Mouse (Mus musculus): ENCODE data around the gene Nup133. TPM values are rescaled to one million over a fixed set of nuclear protein-coding genes. Genes with fewer than 3 reads are reported as not detected.
A peak's percentile ranks its signal among the peaks of the same experiment; 100 is the strongest.

Gene Nup133
- 49.8 and 52.3 TPM in 2 replicates for polyA plus RNA-seq (2014; fragmentation: Nextera tagmentation; extraction: Ambion mirVana)

- peaks cover 8% of the 10 kb centered on the region for H3K4me1 ChIP-seq (ENCODE audit: control insufficient read depth, insufficient read depth, low read length)
- peak; percentile 84 for ATAC-seq (ENCODE audit: insufficient read depth, low FRiP score, low TSS enrichment)
- H3K27me3 ChIP-seq (ENCODE audit: control insufficient read depth, insufficient read depth, low read length) = no peaks in the 10 kb centered on the region
- DNase-seq (ENCODE audit: low spot score) = peak; percentile 99
- H3K9ac ChIP-seq (ENCODE audit: low read length) = peak within 1 kb of the TSS; percentile 77
- peak within 1 kb of the TSS; percentile 45; the same call in 1 of the 2 replicates for H3K27ac ChIP-seq (ENCODE audit: low read depth, low read length)
- H3K36me3 ChIP-seq (ENCODE audit: control insufficient read depth, insufficient read depth, low read length) = peaks cover 3% of the 10 kb centered on the region; the same call in 1 of the 2 replicates
- no peaks in the 10 kb centered on the region for H3K9me3 ChIP-seq (ENCODE audit: control insufficient read depth, low read length)
- peak within 1 kb of the TSS; percentile 88 for H3K4me2 ChIP-seq (ENCODE audit: low read depth)
- H3K4me3 ChIP-seq (ENCODE audit: low read depth, low read length) = peak within 1 kb of the TSS; percentile 99
- under 1% methylated on average over 76 of the region's 77 CpGs for WGBS
Measured at GRCm38 (mm10) chr8:123948942-123949685, at the start of gene Nup133. Nup133 (minus strand) TSS chr8:123949265.

- no peak for ATAC-seq (ENCODE audit: insufficient read depth, low FRiP score, low TSS enrichment)
- Histone ChIP-seq H3K9ac (ENCODE audit: low read length) (no peak overlapping the region), H3K4me1 (ENCODE audit: control insufficient read depth, insufficient read depth, low read length) (no peaks in the 10 kb centered on the region), H3K27ac (ENCODE audit: low read depth, low read length) (no peak overlapping the region), H3K36me3 (ENCODE audit: control insufficient read depth, insufficient read depth, low read length) (no peaks in the 10 kb centered on the region), H3K4me2 (ENCODE audit: low read depth) (no peak overlapping the region), H3K27me3 (ENCODE audit: control insufficient read depth, insufficient read depth, low read length) (no peaks in the 10 kb centered on the region), H3K9me3 (ENCODE audit: control insufficient read depth, low read length) (no peaks in the 10 kb centered on the region), H3K4me3 (ENCODE audit: low read depth, low read length) (no peak overlapping the region)
- over 99% methylated on average over 3 of the region's 3 CpGs for WGBS
- DNase-seq (ENCODE audit: low spot score) = no peak
Measured at GRCm38 (mm10) chr8:123993997-123994396, 44.9 kb upstream of the Nup133 start.

- no peak for ATAC-seq (ENCODE audit: insufficient read depth, low FRiP score, low TSS enrichment)
- 92% methylated on average over 5 of the region's 5 CpGs for WGBS
- Histone ChIP-seq H3K4me3 (ENCODE audit: low read depth, low read length) (no peak overlapping the region), H3K4me2 (ENCODE audit: low read depth) (no peak overlapping the region), H3K9me3 (ENCODE audit: control insufficient read depth, low read length) (no peaks in the 10 kb centered on the region), H3K9ac (ENCODE audit: low read length) (no peak overlapping the region), H3K4me1 (ENCODE audit: control insufficient read depth, insufficient read depth, low read length) (no peaks in the 10 kb centered on the region), H3K36me3 (ENCODE audit: control insufficient read depth, insufficient read depth, low read length) (no peaks in the 10 kb centered on the region), H3K27me3 (ENCODE audit: control insufficient read depth, insufficient read depth, low read length) (no peaks in the 10 kb centered on the region), H3K27ac (ENCODE audit: low read depth, low read length) (no peak overlapping the region)
- DNase-seq (ENCODE audit: low spot score) = no peak
Measured at GRCm38 (mm10) chr8:123993597-123993996, 44.5 kb upstream of the Nup133 start.

GRCm38 (mm10) chr8:123992587-123992986 is 43.5 kb upstream of the Nup133 start:
- H3K27me3 ChIP-seq (ENCODE audit: control insufficient read depth, insufficient read depth, low read length) = no peaks in the 10 kb centered on the region
- H3K27ac ChIP-seq (ENCODE audit: low read depth, low read length) = no peak overlapping the region
- DNase-seq (ENCODE audit: low spot score) = no peak
- H3K4me3 ChIP-seq (ENCODE audit: low read depth, low read length) = no peak overlapping the region
- H3K9ac ChIP-seq (ENCODE audit: low read length) = no peak overlapping the region
- no peaks in the 10 kb centered on the region for H3K36me3 ChIP-seq (ENCODE audit: control insufficient read depth, insufficient read depth, low read length)
- no peak overlapping the region for H3K4me2 ChIP-seq (ENCODE audit: low read depth)
- WGBS = 91% methylated on average over 8 of the region's 8 CpGs
- no peaks in the 10 kb centered on the region for H3K4me1 ChIP-seq (ENCODE audit: control insufficient read depth, insufficient read depth, low read length)
- ATAC-seq (ENCODE audit: insufficient read depth, low FRiP score, low TSS enrichment) = no peak
- no peaks in the 10 kb centered on the region for H3K9me3 ChIP-seq (ENCODE audit: control insufficient read depth, low read length)

- H3K4me2 ChIP-seq (ENCODE audit: low read depth) = no peak overlapping the region
- H3K4me1 ChIP-seq (ENCODE audit: control insufficient read depth, insufficient read depth, low read length) = no peaks in the 10 kb centered on the region
- H3K9ac ChIP-seq (ENCODE audit: low read length) = no peak overlapping the region
- DNase-seq (ENCODE audit: low spot score) (no peak), ATAC-seq (ENCODE audit: insufficient read depth, low FRiP score, low TSS enrichment) (no peak)
- no peaks in the 10 kb centered on the region for H3K27me3 ChIP-seq (ENCODE audit: control insufficient read depth, insufficient read depth, low read length)
- H3K4me3 ChIP-seq (ENCODE audit: low read depth, low read length) = no peak overlapping the region
- H3K9me3 ChIP-seq (ENCODE audit: control insufficient read depth, low read length) = no peaks in the 10 kb centered on the region
- WGBS = 88% methylated on average over 13 of the region's 13 CpGs
- no peaks in the 10 kb centered on the region for H3K36me3 ChIP-seq (ENCODE audit: control insufficient read depth, insufficient read depth, low read length)
- no peak overlapping the region for H3K27ac ChIP-seq (ENCODE audit: low read depth, low read length)
Measured at GRCm38 (mm10) chr8:123990277-123991049, 41.4 kb upstream of the Nup133 start.

- H3K9me3 ChIP-seq (ENCODE audit: control insufficient read depth, low read length) = no peaks in the 10 kb centered on the region
- no peaks in the 10 kb centered on the region for H3K27me3 ChIP-seq (ENCODE audit: control insufficient read depth, insufficient read depth, low read length)
- DNase-seq (ENCODE audit: low spot score) (no peak), ATAC-seq (ENCODE audit: insufficient read depth, low FRiP score, low TSS enrichment) (no peak)
- no peaks in the 10 kb centered on the region for H3K4me1 ChIP-seq (ENCODE audit: control insufficient read depth, insufficient read depth, low read length)
- no peak overlapping the region for H3K27ac ChIP-seq (ENCODE audit: low read depth, low read length)
- WGBS = 78% methylated on average over 7 of the region's 7 CpGs
- no peak overlapping the region for H3K9ac ChIP-seq (ENCODE audit: low read length)
- no peaks in the 10 kb centered on the region for H3K36me3 ChIP-seq (ENCODE audit: control insufficient read depth, insufficient read depth, low read length)
- H3K4me3 ChIP-seq (ENCODE audit: low read depth, low read length) = no peak overlapping the region
- H3K4me2 ChIP-seq (ENCODE audit: low read depth) = no peak overlapping the region
Measured at GRCm38 (mm10) chr8:123989128-123989527, 40.1 kb upstream of the Nup133 start.

GRCm38 (mm10) chr8:123988605-123989038 is 39.6 kb upstream of the Nup133 start:
- Histone ChIP-seq H3K9me3 (ENCODE audit: control insufficient read depth, low read length) (no peaks in the 10 kb centered on the region), H3K4me3 (ENCODE audit: low read depth, low read length) (no peak overlapping the region), H3K4me1 (ENCODE audit: control insufficient read depth, insufficient read depth, low read length) (no peaks in the 10 kb centered on the region), H3K9ac (ENCODE audit: low read length) (no peak overlapping the region), H3K4me2 (ENCODE audit: low read depth) (no peak overlapping the region), H3K36me3 (ENCODE audit: control insufficient read depth, insufficient read depth, low read length) (no peaks in the 10 kb centered on the region), H3K27me3 (ENCODE audit: control insufficient read depth, insufficient read depth, low read length) (no peaks in the 10 kb centered on the region), H3K27ac (ENCODE audit: low read depth, low read length) (no peak overlapping the region)
- ATAC-seq (ENCODE audit: insufficient read depth, low FRiP score, low TSS enrichment) (no peak), DNase-seq (ENCODE audit: low spot score) (no peak)
- WGBS = 81% methylated on average over 6 of the region's 6 CpGs

- H3K36me3 ChIP-seq (ENCODE audit: control insufficient read depth, insufficient read depth, low read length) = no peaks in the 10 kb centered on the region
- H3K27ac ChIP-seq (ENCODE audit: low read depth, low read length) = peak within 1 kb of the TSS; percentile 74
- peaks cover 3% of the 10 kb centered on the region; the same call in 1 of the 2 replicates for H3K4me1 ChIP-seq (ENCODE audit: control insufficient read depth, insufficient read depth, low read length)
- H3K9ac ChIP-seq (ENCODE audit: low read length) = peak within 1 kb of the TSS; percentile 75
- H3K27me3 ChIP-seq (ENCODE audit: control insufficient read depth, insufficient read depth, low read length) = no peaks in the 10 kb centered on the region
- peak within 1 kb of the TSS; percentile 93 for H3K4me2 ChIP-seq (ENCODE audit: low read depth)
- peak; percentile 85 for ATAC-seq (ENCODE audit: insufficient read depth, low FRiP score, low TSS enrichment)
- DNase-seq (ENCODE audit: low spot score) = peak; percentile 90
- WGBS = under 1% methylated on average over 39 of the region's 56 CpGs
- no peaks in the 10 kb centered on the region for H3K9me3 ChIP-seq (ENCODE audit: control insufficient read depth, low read length)
- peak within 1 kb of the TSS; percentile 78 for H3K4me3 ChIP-seq (ENCODE audit: low read depth, low read length)
Measured at GRCm38 (mm10) chr8:123982826-123983400, 33.8 kb upstream of the Nup133 start, which contains the start of gene Abcb10. Abcb10 (minus strand) TSS chr8:123983122.
